Mouse (Mus musculus) midbrain, embryonic 12.5 days (tissue): ENCODE measurements around the gene Slfn1. TPM values are rescaled to one million over a fixed set of nuclear protein-coding genes. Genes with fewer than 3 reads are reported as not detected.
"Not testable (repeated sequence)": the region's sequence is repeated elsewhere in the genome, so short reads cannot be mapped to it uniquely, and the experiment has no call there.

Experiments used
- ATAC-seq: fragments of 200-750 bp; cut with Nextera tagmentation; 2 replicates; pipeline ENCODE4 v1.8.0; 2017; ENCODE audit warnings: low read depth, moderate TSS enrichment, moderate library complexity; ENCODE audit not compliant: low FRiP score
- H3K27ac ChIP-seq: fragments of 300-500 bp; sonication (generic); replicated peaks from 2 replicates; pipeline ENCODE4 v1.5.1; 2016; ENCODE audit warnings: mild to moderate bottlenecking
- H3K27me3 ChIP-seq: fragments of 300-500 bp; sonication (generic); 2 replicates; pipeline ENCODE4 v1.6.1; 2016; ENCODE audit warnings: mild to moderate bottlenecking
- H3K36me3 ChIP-seq: fragments of 300-500 bp; sonication (generic); 2 replicates; pipeline ENCODE4 v1.6.1; 2016
- H3K4me1 ChIP-seq: fragments of 300-500 bp; sonication (generic); 2 replicates; pipeline ENCODE4 v1.6.1; 2016
- H3K4me2 ChIP-seq: fragments of 300-500 bp; sonication (generic); replicated peaks from 2 replicates; pipeline ENCODE4 v1.6.1; 2016; ENCODE audit warnings: mild to moderate bottlenecking, moderate library complexity
- H3K4me3 ChIP-seq: fragments of 300-500 bp; sonication (generic); 2 replicates; pipeline ENCODE4 v1.5.1; 2016; ENCODE audit warnings: mild to moderate bottlenecking
- H3K9ac ChIP-seq: fragments of 300-500 bp; sonication (generic); replicated peaks from 2 replicates; pipeline ENCODE4 v1.6.1; 2016; ENCODE audit warnings: mild to moderate bottlenecking, moderate library complexity
- H3K9me3 ChIP-seq: fragments of 300-500 bp; sonication (generic); 2 replicates; pipeline ENCODE4 v1.6.1; 2016; ENCODE audit warnings: mild to moderate bottlenecking
- WGBS: fragments of 180-500 bp; shearing (Covaris S2); methylation state at CpG from one replicate; pipeline ENCODE4 v1.1.7; 2016; 5-methylcytosine and 5-hydroxymethylcytosine counted together
- polyA plus RNA-seq: library from polyadenylated mRNA; unstranded; fragments of >200 nt; fragmentation: Nextera tagmentation; extraction: Ambion mirVana; gene quantifications from 2 replicates; pipeline ENCODE4 v1.2.1, GENCODE M21; 2016

Gene Slfn1
- polyA plus RNA-seq, 1 experiment from 2014 or later: not detected

- Histone ChIP-seq H3K4me2 (no peak overlapping the region), H3K9me3 (no peaks in the 10 kb centered on the region), H3K4me3 (no peak overlapping the region), H3K4me1 (no peaks in the 10 kb centered on the region), H3K27me3 (no peaks in the 10 kb centered on the region), H3K36me3 (no peaks in the 10 kb centered on the region), H3K9ac (no peak overlapping the region), H3K27ac (no peak overlapping the region)
- no peak for ATAC-seq
- 60% methylated on average over 3 of the region's 3 CpGs for WGBS
These were observed 1.4 kb downstream of the Slfn1 start for GRCm38 (mm10) chr11:83118056-83118455.

- ATAC-seq: no peak
- Histone ChIP-seq H3K9ac (no peak overlapping the region), H3K27ac (no peak overlapping the region), H3K9me3 (no peaks in the 10 kb centered on the region), H3K4me2 (no peak overlapping the region), H3K4me1 (no peaks in the 10 kb centered on the region), H3K4me3 (no peak overlapping the region), H3K27me3 (no peaks in the 10 kb centered on the region), H3K36me3 (no peaks in the 10 kb centered on the region)
- 98% methylated on average over 3 of the region's 3 CpGs for WGBS
These were observed 4.6 kb downstream of the Slfn1 start for GRCm38 (mm10) chr11:83121131-83121685.

- 74% methylated on average over 4 of the region's 4 CpGs for WGBS
- no peak for ATAC-seq
These were observed 6.5 kb downstream of the Slfn1 start for GRCm38 (mm10) chr11:83123198-83123597.

GRCm38 (mm10) chr11:83124906-83125305 lies 8.3 kb downstream of the Slfn1 start:
- WGBS: 82% methylated on average over 2 of the region's 2 CpGs
- Histone ChIP-seq H3K27me3 (no peaks in the 10 kb centered on the region), H3K4me2 (no peak overlapping the region), H3K9me3 (no peaks in the 10 kb centered on the region), H3K36me3 (no peaks in the 10 kb centered on the region), H3K9ac (no peak overlapping the region), H3K27ac (no peak overlapping the region), H3K4me1 (no peaks in the 10 kb centered on the region), H3K4me3 (no peak overlapping the region)
- ATAC-seq: no peak

More at GRCm38 (mm10) chr11:83123198-83123597, 6.5 kb downstream of the Slfn1 start:
- Histone ChIP-seq H3K4me2 (no peak overlapping the region), H3K4me1 (no peaks in the 10 kb centered on the region), H3K36me3 (no peaks in the 10 kb centered on the region), H3K9ac (no peak overlapping the region), H3K9me3 (no peaks in the 10 kb centered on the region), H3K27ac (no peak overlapping the region), H3K27me3 (no peaks in the 10 kb centered on the region), H3K4me3 (no peak overlapping the region)

- H3K4me2 ChIP-seq, H3K4me1 ChIP-seq, H3K27me3 ChIP-seq, H3K36me3 ChIP-seq, ATAC-seq, H3K4me3 ChIP-seq, H3K9me3 ChIP-seq, H3K27ac ChIP-seq, H3K9ac ChIP-seq: not testable (repeated sequence)
- 100% methylated on average over 1 of the region's 1 CpGs for WGBS
These were observed 9.0 kb downstream of the Slfn1 start for GRCm38 (mm10) chr11:83125633-83126032.

GRCm38 (mm10) chr11:83137253-83137652 lies 20.6 kb downstream of the Slfn1 start:
- 80% methylated on average over 1 of the region's 2 CpGs for WGBS
- not testable (repeated sequence) for H3K9me3 ChIP-seq, ATAC-seq, H3K4me2 ChIP-seq, H3K9ac ChIP-seq, H3K27me3 ChIP-seq, H3K36me3 ChIP-seq, H3K4me3 ChIP-seq, H3K4me1 ChIP-seq, H3K27ac ChIP-seq

GRCm38 (mm10) chr11:83148939-83149338 lies 32.3 kb downstream of the Slfn1 start:
- no CpG with 5 or more reads among the region's 1 CpGs for WGBS
- H3K36me3 ChIP-seq, H3K4me1 ChIP-seq, ATAC-seq, H3K4me3 ChIP-seq, H3K9ac ChIP-seq, H3K27ac ChIP-seq, H3K27me3 ChIP-seq, H3K4me2 ChIP-seq, H3K9me3 ChIP-seq: not testable (repeated sequence)

Other genes starting within 250 kb of the Slfn1 start
- 7.9 and 8.9 TPM in 2 replicates for gene Rffl, start 245.6 kb upstream of the Slfn1 start, polyA plus RNA-seq
- 12.8 and 14.1 TPM in 2 replicates for gene Rad51d, start 226.2 kb upstream of the Slfn1 start, polyA plus RNA-seq
- gene Fndc8, start 224.7 kb upstream of the Slfn1 start, polyA plus RNA-seq: 0.27 and 0.64 TPM in 2 replicates
- gene Nle1, start 208.4 kb upstream of the Slfn1 start, polyA plus RNA-seq: 33.8 and 33.9 TPM in 2 replicates
- 0.89 and 0.93 TPM in 2 replicates for gene Unc45b, start 206.3 kb upstream of the Slfn1 start, polyA plus RNA-seq
- gene Slfn5, start 165.5 kb upstream of the Slfn1 start, polyA plus RNA-seq: 0.80 and 0.83 TPM in 2 replicates
- gene Slfn9, start 125.0 kb upstream of the Slfn1 start, polyA plus RNA-seq: 9.3 and 10.6 TPM in 2 replicates
- gene Slfn8, start 96.0 kb upstream of the Slfn1 start, polyA plus RNA-seq: 0.25 and 0.46 TPM in 2 replicates
- 1.4 and 1.6 TPM in 2 replicates for gene Slfn2, start 51.7 kb upstream of the Slfn1 start, polyA plus RNA-seq
- gene Slfn4, start 58.3 kb downstream of the Slfn1 start, polyA plus RNA-seq: not detected in 2 replicates
- gene Slfn3, start 74.5 kb downstream of the Slfn1 start, polyA plus RNA-seq: 0.14 and 0.35 TPM in 2 replicates
- gene Slfn14, start 169.9 kb downstream of the Slfn1 start, polyA plus RNA-seq: 0.55 and 0.83 TPM in 2 replicates
- 107 and 109 TPM in 2 replicates for gene Ap2b1, start 182.2 kb downstream of the Slfn1 start, polyA plus RNA-seq
- gene Pex12, start 185.7 kb downstream of the Slfn1 start, polyA plus RNA-seq: 19.7 and 20.1 TPM in 2 replicates